8 mouse cellular contexts compared by ENCODE assay signal in genomic region chr7:132610468-132611318, GRCm38 (mm10). TPM values are rescaled to one million over a fixed set of nuclear protein-coding genes. Genes with fewer than 3 reads are reported as not detected.
DNase-seq lines count a peak whose midpoint lies in the region; ATAC-seq and TF ChIP-seq lines count a peak whose summit lies in the region.

Gene Lhpp, plus strand, starts transcription at chr7:132610638.

- TF ChIP-seq EP300 in liver, embryonic 14.5 days (IDR thresholded peaks at IDR 0.05; ENCODE audit: low read depth) = 0 out of 2 replicates have a peak, but pooled peaks have one; percentile 5

- H3K4me3 ChIP-seq in E14TG2a.4 (replicated peaks; ENCODE audit: low read length) = peak within 1 kb of the TSS; percentile 84
- peak within 1 kb of the TSS; percentile 50 for H3K4me3 ChIP-seq in forebrain, embryonic 11.5 days (ENCODE audit: low read depth, low read length)
- H3K4me3 ChIP-seq in heart, embryonic 15.5 days = peak within 1 kb of the TSS; percentile 63
- peak within 1 kb of the TSS; percentile 70 to 71 for H3K4me3 ChIP-seq in liver, embryonic 14.5 days (ENCODE audit: insufficient read depth in 1 of 2, low read depth in 2 of 2, low read length in 2 of 2)
- H3K4me3 ChIP-seq in stomach, embryonic 15.5 days (replicated peaks) = peak within 1 kb of the TSS; percentile 55

- peak within 1 kb of the TSS; percentile 66 for H3K4me2 ChIP-seq in forebrain, embryonic 11.5 days (ENCODE audit: low read depth, low read length, severe bottlenecking)
- H3K4me2 ChIP-seq in heart, embryonic 15.5 days = peak within 1 kb of the TSS; percentile 73
- peak within 1 kb of the TSS; percentile 90 for H3K4me2 ChIP-seq in liver, embryonic 14.5 days (ENCODE audit: low read depth)
- peak within 1 kb of the TSS; percentile 82 for H3K4me2 ChIP-seq in stomach, embryonic 15.5 days

- no peak within 1 kb of the TSS for H3K27ac ChIP-seq in forebrain, embryonic 11.5 days (ENCODE audit: low read depth, low read length)
- H3K27ac ChIP-seq in heart, embryonic 15.5 days = no peak within 1 kb of the TSS
- H3K27ac ChIP-seq in liver, embryonic 14.5 days = no peak within 1 kb of the TSS
- no peak within 1 kb of the TSS for H3K27ac ChIP-seq in stomach, embryonic 15.5 days

- peak within 1 kb of the TSS; percentile 52 for H3K9ac ChIP-seq in forebrain, embryonic 11.5 days (ENCODE audit: low read length)
- H3K9ac ChIP-seq in heart, embryonic 15.5 days = peak within 1 kb of the TSS; percentile 57
- peak within 1 kb of the TSS; percentile 56 for H3K9ac ChIP-seq in liver, embryonic 14.5 days (replicated peaks)
- H3K9ac ChIP-seq in stomach, embryonic 15.5 days = peak within 1 kb of the TSS; percentile 18; the same call in 1 of the 2 replicates

- TF ChIP-seq CTCF in E14TG2a.4 (conservative IDR thresholded peaks at IDR 0.05; ENCODE audit: low read length) = no peak
- no peak for TF ChIP-seq CTCF in liver, embryonic 14.5 days (IDR thresholded peaks at IDR 0.05; ENCODE audit: low read depth)

- peak; percentile 91 for ATAC-seq in forebrain, embryonic 11.5 days (replicated peaks; ENCODE audit: low FRiP score)
- peak; percentile 82 for ATAC-seq in heart, embryonic 15.5 days (replicated peaks; ENCODE audit: insufficient number of reproducible peaks, insufficient read depth, low FRiP score, low read depth)
- peak; percentile 93 for ATAC-seq in liver, embryonic 14.5 days (ENCODE audit: insufficient read depth)
- peak; percentile 89 for ATAC-seq in stomach, embryonic 15.5 days (ENCODE audit: insufficient read depth, low FRiP score, low read depth)

- H3K36me3 ChIP-seq in E14TG2a.4 (ENCODE audit: insufficient read depth, low read length) = no peaks in the 10 kb centered on the region
- no peaks in the 10 kb centered on the region for H3K36me3 ChIP-seq in forebrain, embryonic 11.5 days (ENCODE audit: control insufficient read depth, insufficient read depth, low read length)
- H3K36me3 ChIP-seq in heart, embryonic 15.5 days = no peaks in the 10 kb centered on the region
- no peaks in the 10 kb centered on the region for H3K36me3 ChIP-seq in liver, embryonic 14.5 days (replicated peaks; ENCODE audit: control insufficient read depth, insufficient read depth, low read depth)
- no peaks in the 10 kb centered on the region for H3K36me3 ChIP-seq in stomach, embryonic 15.5 days

- no peaks in the 10 kb centered on the region for H3K9me3 ChIP-seq in E14TG2a.4 (ENCODE audit: low read length)
- H3K9me3 ChIP-seq in forebrain, embryonic 11.5 days (ENCODE audit: control insufficient read depth, low read length) = no peaks in the 10 kb centered on the region
- no peaks in the 10 kb centered on the region for H3K9me3 ChIP-seq in heart, embryonic 15.5 days (replicated peaks)
- H3K9me3 ChIP-seq in liver, embryonic 14.5 days (ENCODE audit: control insufficient read depth, low read length) = no peaks in the 10 kb centered on the region
- H3K9me3 ChIP-seq in stomach, embryonic 15.5 days = no peaks in the 10 kb centered on the region

- H3K4me1 ChIP-seq in E14TG2a.4 (replicated peaks; ENCODE audit: low read depth, low read length) = peaks cover 37% of the 10 kb centered on the region
- H3K4me1 ChIP-seq in forebrain, embryonic 11.5 days (replicated peaks; ENCODE audit: control insufficient read depth, insufficient read depth, low read length) = peaks cover 3% of the 10 kb centered on the region; the same call in 1 of the 2 replicates
- peaks cover 5% of the 10 kb centered on the region; the same call in 1 of the 2 replicates for H3K4me1 ChIP-seq in heart, embryonic 15.5 days (replicated peaks)
- H3K4me1 ChIP-seq in liver, embryonic 14.5 days (replicated peaks; ENCODE audit: control insufficient read depth in 2 of 2, insufficient read depth in 2 of 2, low read length in 1 of 2) = peaks cover 7 to 11% of the 10 kb centered on the region in 2 experiments
- H3K4me1 ChIP-seq in stomach, embryonic 15.5 days = peaks cover 5% of the 10 kb centered on the region; the same call in 1 of the 2 replicates

- peak; percentile 76 for DNase-seq in c-Kit-positive CD71-positive TER-119-negative erythroid progenitor cells, embryonic 14.5 days (ENCODE audit: low read depth)
- DNase-seq in forebrain, embryonic 11.5 days (ENCODE audit: low spot score) = peak; percentile 91
- peak; percentile 80 to 87 for DNase-seq in kidney, postnatal 25 days
- peak; percentile 60 to 72 (median 63) for DNase-seq in liver, embryonic 14.5 days (ENCODE audit: low read depth in 3 of 3, low spot score in 3 of 3)
- DNase-seq in neural tube, embryonic 10.5 days (ENCODE audit: extremely low spot score, low spot score) = peak; percentile 92

- H3K27me3 ChIP-seq in E14TG2a.4 (ENCODE audit: insufficient read depth, low read length) = peaks cover 58% of the 10 kb centered on the region
- H3K27me3 ChIP-seq in forebrain, embryonic 11.5 days (ENCODE audit: control insufficient read depth, insufficient read depth, low read length) = peaks cover 4% of the 10 kb centered on the region
- H3K27me3 ChIP-seq in heart, embryonic 15.5 days = 0 out of 2 replicates have a peak, but pooled peaks cover 6% of the 10 kb centered on the region
- H3K27me3 ChIP-seq in liver, embryonic 14.5 days (ENCODE audit: control insufficient read depth, insufficient read depth, low read length) = no peaks in the 10 kb centered on the region; the same call in 1 of the 2 replicates
- H3K27me3 ChIP-seq in stomach, embryonic 15.5 days (replicated peaks) = no peaks in the 10 kb centered on the region

- WGBS in forebrain, embryonic 11.5 days = 7% methylated on average over 44 of the region's 44 CpGs
- 7% methylated on average over 44 of the region's 44 CpGs for WGBS in heart, embryonic 15.5 days
- 6% methylated on average over 44 of the region's 44 CpGs for WGBS in liver, embryonic 14.5 days (ENCODE audit: insufficient replicate concordance)
- WGBS in stomach, embryonic 15.5 days = 6% methylated on average over 44 of the region's 44 CpGs

RNA-seq across cellular contexts. Expression of gene Lhpp, which starts in this region (rescaled TPM):
- 12.7 and 15.1 TPM in 2 replicates for polyA plus RNA-seq in forebrain, embryonic 11.5 days (2014; fragmentation: Nextera tagmentation; extraction: Ambion mirVana)
- polyA plus RNA-seq in heart, embryonic 15.5 days (2015; fragmentation: Nextera tagmentation; extraction: Ambion mirVana) = 21.3 and 22.6 TPM in 2 replicates
- polyA plus RNA-seq in liver, embryonic 14.5 days (2012; rRNA removed) = 5.5 and 5.6 TPM in 2 replicates
- 6.0 and 6.3 TPM in 2 replicates for polyA plus RNA-seq in liver, embryonic 14.5 days (2014; fragmentation: Nextera tagmentation; extraction: Ambion mirVana)
- polyA plus RNA-seq in stomach, embryonic 15.5 days (2015; fragmentation: Nextera tagmentation; extraction: Ambion mirVana) = 14.7 and 15.9 TPM in 2 replicates
